Mouse (Mus musculus) embryonic fibroblast, embryonic 13.5 days (primary cell): ENCODE measurements at regions not wholly inside any gene's neighbourhood (a gene's known extent, or its start where the extent isn't known, plus 50 kb on each side); places are given as distances from the start of the nearest gene placed in this dataset.

Experiments
- CTCF ChIP-seq: IDR thresholded peaks from 2 replicates; pipeline ENCODE4 v1.5.1; 2011; ENCODE audit warnings: mild to moderate bottlenecking, control low read depth, low read length, moderate library complexity, borderline replicate concordance; ENCODE audit not compliant: insufficient read depth
- POLR2A ChIP-seq: IDR thresholded peaks from 2 replicates; pipeline ENCODE4 v1.6.1; 2011; ENCODE audit warnings: low read depth, mild to moderate bottlenecking, control low read depth, low read length, moderate library complexity

DNA sequence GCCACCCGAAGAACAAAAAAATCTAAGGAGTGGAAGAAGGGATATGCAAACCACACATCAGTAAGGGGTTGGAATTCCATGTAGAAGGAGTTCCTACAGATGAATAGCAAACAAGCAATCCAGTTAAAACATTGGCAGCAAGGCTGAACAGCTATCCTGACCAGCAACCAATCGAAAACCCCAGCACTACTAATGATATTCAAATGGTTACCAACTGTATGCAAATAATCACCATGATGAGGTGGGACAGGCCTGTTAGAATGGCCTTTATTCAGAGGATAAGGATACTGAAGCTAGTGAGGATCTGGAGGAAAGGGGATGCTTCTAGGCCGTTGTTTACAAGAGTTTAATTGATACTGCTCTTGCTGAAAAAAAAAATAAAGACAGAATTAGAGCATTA is 166.0 kb upstream of the Grik3 start:
- TF ChIP-seq CTCF (no peak), POLR2A (no peak)
